Mouse (Mus musculus) myocyte (in vitro differentiated cells): ENCODE data around the gene Ube4b.

Experiments
- CEBPB ChIP-seq: IDR thresholded peaks from 2 replicates; pipeline ENCODE4 v1.6.1; 2011; ENCODE audit warnings: mild to moderate bottlenecking, moderate library complexity; ENCODE audit not compliant: poor library complexity, insufficient read depth, severe bottlenecking
- E2F4 ChIP-seq: IDR thresholded peaks from one replicate; pipeline ENCODE4 v1.6.1; 2011; ENCODE audit warnings: mild to moderate bottlenecking, control low read depth, moderate library complexity; ENCODE audit not compliant: insufficient read depth
- MAX ChIP-seq: IDR thresholded peaks from one replicate; pipeline ENCODE4 v1.6.1; 2011; ENCODE audit warnings: low read depth, mild to moderate bottlenecking, control low read depth
- MYOD1 ChIP-seq, 3 experiments: IDR thresholded peaks; one replicate each; pipeline ENCODE4 v1.6.1; 2011; ENCODE audit warnings: control low read depth in 2 of 3, low read depth in 2 of 3, mild to moderate bottlenecking in 2 of 3, moderate library complexity in 1 of 3; ENCODE audit not compliant: insufficient read length in 2 of 3, control insufficient read depth in 1 of 3
- MYOG ChIP-seq, 3 experiments: IDR thresholded peaks; one replicate each; pipeline ENCODE4 v1.6.1; 2011; ENCODE audit warnings: control low read depth in 2 of 3, low read depth in 2 of 3, mild to moderate bottlenecking in 2 of 3; ENCODE audit not compliant: insufficient read length in 2 of 3, control insufficient read depth in 1 of 3, insufficient read depth in 1 of 3
- POLR2A ChIP-seq: IDR thresholded peaks from one replicate; pipeline ENCODE4 v1.6.1; 2011; ENCODE audit warnings: low read depth, mild to moderate bottlenecking, control low read depth, moderate library complexity; ENCODE audit not compliant: insufficient read length
- POLR2AphosphoS2 ChIP-seq: IDR thresholded peaks from one replicate; pipeline ENCODE4 v1.6.1; 2011; ENCODE audit warnings: low read depth, control low read depth; ENCODE audit not compliant: insufficient read length
- REST ChIP-seq: IDR thresholded peaks from one replicate; pipeline ENCODE4 v1.6.1; 2011; ENCODE audit warnings: mild to moderate bottlenecking, control low read depth, moderate library complexity; ENCODE audit not compliant: insufficient read depth, insufficient read length
- SRF ChIP-seq: IDR thresholded peaks from one replicate; pipeline ENCODE4 v1.6.1; 2011; ENCODE audit warnings: low read depth; ENCODE audit not compliant: control insufficient read depth, insufficient read length
- TCF12 ChIP-seq: IDR thresholded peaks from one replicate; pipeline ENCODE4 v1.6.1; 2011; ENCODE audit warnings: mild to moderate bottlenecking, control low read depth; ENCODE audit not compliant: poor library complexity, insufficient read depth, severe bottlenecking
- TCF3 ChIP-seq: IDR thresholded peaks from one replicate; pipeline ENCODE4 v1.6.1; 2011; ENCODE audit warnings: low read depth, control low read depth; ENCODE audit not compliant: insufficient read length
- USF1 ChIP-seq: IDR thresholded peaks from one replicate; pipeline ENCODE4 v1.6.1; 2011; ENCODE audit warnings: low read depth, mild to moderate bottlenecking, control low read depth, moderate library complexity

- no peak for TF ChIP-seq USF1
- TF ChIP-seq MYOG (IDR thresholded peaks at IDR 0.05; ENCODE audit: control insufficient read depth in 1 of 3, insufficient read depth in 1 of 3, insufficient read length in 2 of 3, low read depth in 2 of 3) = peak in 2 of 3 experiments; percentile 28 to 61
- TF ChIP-seq TCF12 = peak; percentile 24
- TF ChIP-seq MAX = no peak
- TF ChIP-seq POLR2A = no peak
- TF ChIP-seq E2F4 = no peak
- no peak for TF ChIP-seq TCF3
- TF ChIP-seq POLR2AphosphoS2 = no peak
- TF ChIP-seq SRF = no peak
- no peak for TF ChIP-seq REST
- peak; percentile 18; the same call in 1 of the 2 replicates for TF ChIP-seq CEBPB
- TF ChIP-seq MYOD1 (IDR thresholded peaks at IDR 0.05; ENCODE audit: control insufficient read depth in 1 of 3, insufficient read length in 2 of 3, low read depth in 2 of 3) = peak; percentile 19 to 60 (median 45)
Measured at GRCm38 (mm10) chr4:149283018-149283417, 143.5 kb downstream of the Ube4b start.
